Mouse (Mus musculus) embryo, embryonic 10 days (tissue): ENCODE measurements at regions not wholly inside any gene's neighbourhood (a gene's known extent, or its start where the extent isn't known, plus 50 kb on each side); places are given as distances from the start of the nearest gene placed in this dataset.

Experiments
- DNase-seq: peaks from one replicate; pipeline ENCODE4 v3.0.0-alpha.2; 2015; ENCODE audit warnings: low spot score

- no peak for DNase-seq
Observed at GRCm38 (mm10) chr13:35212276-35212675, 185.4 kb upstream of the Eci2 start.

GRCm38 (mm10) chr13:35214219-35214618 lies 187.3 kb upstream of the Eci2 start:
- no peak for DNase-seq

GRCm38 (mm10) chr13:35226142-35226829 lies 199.4 kb upstream of the Eci2 start:
- no peak for DNase-seq

GRCm38 (mm10) chr13:35226944-35227343 lies 200.0 kb upstream of the Eci2 start:
- DNase-seq: no peak

GRCm38 (mm10) chr13:35229601-35230000 lies 202.7 kb upstream of the Eci2 start:
- no peak for DNase-seq

GRCm38 (mm10) chr13:35233636-35234035 lies 206.7 kb upstream of the Eci2 start:
- DNase-seq: no peak

GRCm38 (mm10) chr13:35241443-35241842 lies 214.5 kb upstream of the Eci2 start:
- no peak for DNase-seq

- no peak for DNase-seq
Observed at GRCm38 (mm10) chr13:35243946-35244345, 217.1 kb upstream of the Eci2 start.

- no peak for DNase-seq
Observed at GRCm38 (mm10) chr13:35257386-35257785, 230.5 kb upstream of the Eci2 start.

GRCm38 (mm10) chr13:35258720-35259119 lies 231.8 kb upstream of the Eci2 start:
- DNase-seq: no peak

GRCm38 (mm10) chr13:35283959-35284358 lies 257.1 kb upstream of the Eci2 start:
- no peak for DNase-seq

GRCm38 (mm10) chr13:35302088-35302487 lies 275.2 kb upstream of the Eci2 start:
- no peak for DNase-seq

GRCm38 (mm10) chr13:35316772-35317171 lies 289.9 kb upstream of the Eci2 start:
- DNase-seq: no peak

- no peak for DNase-seq
Observed at GRCm38 (mm10) chr13:35326682-35327242, 299.9 kb upstream of the Eci2 start.

GRCm38 (mm10) chr13:35328320-35328719 lies 301.4 kb upstream of the Eci2 start:
- no peak for DNase-seq

GRCm38 (mm10) chr13:35330926-35331325 lies 304.0 kb upstream of the Eci2 start:
- no peak for DNase-seq

GRCm38 (mm10) chr13:35345507-35346129 lies 314.0 kb upstream of the Cdyl start:
- peak; percentile 19 for DNase-seq

- DNase-seq: no peak
Observed at GRCm38 (mm10) chr13:35348283-35348682, 311.4 kb upstream of the Cdyl start.

- DNase-seq: no peak
Observed at GRCm38 (mm10) chr13:35359345-35359744, 300.3 kb upstream of the Cdyl start.

GRCm38 (mm10) chr13:35377487-35377886 lies 282.1 kb upstream of the Cdyl start:
- no peak for DNase-seq

- DNase-seq: no peak
Observed at GRCm38 (mm10) chr13:35379500-35379899, 280.1 kb upstream of the Cdyl start.

- no peak for DNase-seq
Observed at GRCm38 (mm10) chr13:35380224-35381009, 279.2 kb upstream of the Cdyl start.

- DNase-seq: no peak
Observed at GRCm38 (mm10) chr13:35381641-35382040, 278.0 kb upstream of the Cdyl start.
